Mouse (Mus musculus): Measurements from ENCODE around the gene Btbd9.

DNA sequence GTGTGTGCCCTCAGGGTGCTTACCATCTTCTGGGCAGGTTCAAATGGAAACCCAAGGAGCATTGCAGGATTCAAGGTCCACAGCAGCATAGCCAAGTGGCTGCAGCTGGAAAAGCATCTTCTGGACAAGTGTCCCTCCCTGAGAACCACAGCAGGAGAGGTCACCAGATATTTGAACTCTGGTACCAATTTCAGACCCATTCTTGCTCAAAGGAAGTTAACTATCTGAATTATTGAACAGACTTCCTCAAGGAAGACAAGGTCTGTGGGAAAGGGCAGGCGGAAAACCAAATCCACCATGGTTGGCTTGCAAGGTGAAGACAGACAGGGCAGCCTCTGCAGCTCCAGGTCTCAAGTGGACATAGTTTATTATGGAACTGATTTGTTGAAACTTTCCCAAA, 211.6 kb downstream of the Btbd9 start:
- TF ChIP-seq POLR2A (IDR thresholded peaks at IDR 0.05; ENCODE audit: low read depth, low read length) (no peak), CTCF (IDR thresholded peaks at IDR 0.05; ENCODE audit: extremely low read depth, insufficient read depth, insufficient read length, insufficient replicate concordance) (no peak)
